Mouse (Mus musculus): ENCODE measurements around the gene Hsf4. TPM values are rescaled to one million over a fixed set of nuclear protein-coding genes. Genes with fewer than 3 reads are reported as not detected.
"Not testable (repeated sequence)": the region's sequence is repeated elsewhere in the genome, so short reads cannot be mapped to it uniquely, and the experiment has no call there.

Hsf4 gene
- not detected in 2 replicates for polyA plus RNA-seq (2014; fragmentation: Nextera tagmentation; extraction: Ambion mirVana)

GRCm38 (mm10) chr8:105269461-105269947, at the start of gene Hsf4:
Hsf4 (plus strand) TSS chr8:105269801.
- peaks cover 98% of the 10 kb centered on the region for H3K27me3 ChIP-seq (ENCODE audit: control insufficient read depth, insufficient read depth, low read length)
- peaks cover 10% of the 10 kb centered on the region; the same call in 1 of the 2 replicates for H3K4me1 ChIP-seq (ENCODE audit: control insufficient read depth, insufficient read depth, low read length)
- H3K36me3 ChIP-seq (ENCODE audit: control insufficient read depth, insufficient read depth, low read length), result no peaks in the 10 kb centered on the region
- peak within 1 kb of the TSS; percentile 41 for H3K4me3 ChIP-seq (ENCODE audit: low read depth, low read length)
- ATAC-seq (ENCODE audit: insufficient read depth, low FRiP score, low TSS enrichment) (no peak; the same call in 1 of the 2 replicates), DNase-seq (ENCODE audit: low spot score) (peak; percentile 41)
- no peak within 1 kb of the TSS for H3K27ac ChIP-seq (ENCODE audit: low read depth, low read length)
- WGBS, result under 1% methylated on average over 42 of the region's 42 CpGs
- peak within 1 kb of the TSS; percentile 2; the same call in 1 of the 2 replicates for H3K9ac ChIP-seq (ENCODE audit: low read length)
- H3K9me3 ChIP-seq (ENCODE audit: control insufficient read depth, low read length), result no peaks in the 10 kb centered on the region; the same call in 1 of the 2 replicates
- H3K4me2 ChIP-seq (ENCODE audit: low read depth), result peak within 1 kb of the TSS; percentile 70

- Histone ChIP-seq H3K9me3 (ENCODE audit: control insufficient read depth, low read length) (no peaks in the 10 kb centered on the region), H3K9ac (ENCODE audit: low read length) (no peak overlapping the region), H3K36me3 (ENCODE audit: control insufficient read depth, insufficient read depth, low read length) (no peaks in the 10 kb centered on the region), H3K4me3 (ENCODE audit: low read depth, low read length) (no peak overlapping the region), H3K27ac (ENCODE audit: low read depth, low read length) (no peak overlapping the region), H3K4me2 (ENCODE audit: low read depth) (no peak overlapping the region; the same call in 1 of the 2 replicates), H3K4me1 (ENCODE audit: control insufficient read depth, insufficient read depth, low read length) (peaks cover 14% of the 10 kb centered on the region), H3K27me3 (ENCODE audit: control insufficient read depth, insufficient read depth, low read length) (no peaks in the 10 kb centered on the region)
- DNase-seq (ENCODE audit: low spot score), result no peak
- ATAC-seq (ENCODE audit: insufficient read depth, low FRiP score, low TSS enrichment), result no peak
- 82% methylated on average over 7 of the region's 7 CpGs for WGBS
Measured at GRCm38 (mm10) chr8:105223850-105224249, 45.8 kb upstream of the Hsf4 start.

GRCm38 (mm10) chr8:105224413-105225271, 45.0 kb upstream of the Hsf4 start, which contains the start of gene D230025D16Rik:
D230025D16Rik (plus strand) TSS chr8:105225145.
- Histone ChIP-seq H3K4me2 (ENCODE audit: low read depth) (peak within 1 kb of the TSS; percentile 68), H3K4me1 (ENCODE audit: control insufficient read depth, insufficient read depth, low read length) (peaks cover 14% of the 10 kb centered on the region), H3K9ac (ENCODE audit: low read length) (peak within 1 kb of the TSS; percentile 88), H3K4me3 (ENCODE audit: low read depth, low read length) (peak within 1 kb of the TSS; percentile 94), H3K27me3 (ENCODE audit: control insufficient read depth, insufficient read depth, low read length) (no peaks in the 10 kb centered on the region), H3K9me3 (ENCODE audit: control insufficient read depth, low read length) (no peaks in the 10 kb centered on the region), H3K36me3 (ENCODE audit: control insufficient read depth, insufficient read depth, low read length) (no peaks in the 10 kb centered on the region), H3K27ac (ENCODE audit: low read depth, low read length) (peak within 1 kb of the TSS; percentile 69)
- ATAC-seq (ENCODE audit: insufficient read depth, low FRiP score, low TSS enrichment) (peak; percentile 94), DNase-seq (ENCODE audit: low spot score) (peak; percentile 97)
- 3% methylated on average over 34 of the region's 34 CpGs for whole genome bisulfite sequencing

- peak overlapping the region; percentile 69 for H3K27ac ChIP-seq (ENCODE audit: low read depth, low read length)
- no peaks in the 10 kb centered on the region for H3K9me3 ChIP-seq (ENCODE audit: control insufficient read depth, low read length)
- H3K4me1 ChIP-seq (ENCODE audit: control insufficient read depth, insufficient read depth, low read length), result peaks cover 14% of the 10 kb centered on the region
- H3K4me3 ChIP-seq (ENCODE audit: low read depth, low read length), result peak overlapping the region; percentile 94
- H3K9ac ChIP-seq (ENCODE audit: low read length), result peak overlapping the region; percentile 88
- no peak; the same call in 1 of the 2 replicates for ATAC-seq (ENCODE audit: insufficient read depth, low FRiP score, low TSS enrichment)
- no peak for DNase-seq (ENCODE audit: low spot score)
- no peaks in the 10 kb centered on the region for H3K36me3 ChIP-seq (ENCODE audit: control insufficient read depth, insufficient read depth, low read length)
- under 1% methylated on average over 27 of the region's 27 CpGs for WGBS
- no peaks in the 10 kb centered on the region for H3K27me3 ChIP-seq (ENCODE audit: control insufficient read depth, insufficient read depth, low read length)
- H3K4me2 ChIP-seq (ENCODE audit: low read depth), result peak overlapping the region; percentile 68
Measured at GRCm38 (mm10) chr8:105225272-105225593, 44.4 kb upstream of the Hsf4 start.

- Histone ChIP-seq H3K9ac (ENCODE audit: low read length) (peak overlapping the region; percentile 88), H3K4me3 (ENCODE audit: low read depth, low read length) (peak overlapping the region; percentile 94), H3K27me3 (ENCODE audit: control insufficient read depth, insufficient read depth, low read length) (no peaks in the 10 kb centered on the region), H3K4me1 (ENCODE audit: control insufficient read depth, insufficient read depth, low read length) (peaks cover 14% of the 10 kb centered on the region), H3K36me3 (ENCODE audit: control insufficient read depth, insufficient read depth, low read length) (no peaks in the 10 kb centered on the region), H3K4me2 (ENCODE audit: low read depth) (peak overlapping the region; percentile 68), H3K9me3 (ENCODE audit: control insufficient read depth, low read length) (no peaks in the 10 kb centered on the region), H3K27ac (ENCODE audit: low read depth, low read length) (no peak overlapping the region)
- DNase-seq (ENCODE audit: low spot score), result no peak
- no peak for ATAC-seq (ENCODE audit: insufficient read depth, low FRiP score, low TSS enrichment)
- 30% methylated on average over 6 of the region's 6 CpGs for WGBS
Measured at GRCm38 (mm10) chr8:105225917-105226316, 43.7 kb upstream of the Hsf4 start.

- Histone ChIP-seq H3K27me3 (ENCODE audit: control insufficient read depth, insufficient read depth, low read length) (no peaks in the 10 kb centered on the region), H3K9me3 (ENCODE audit: control insufficient read depth, low read length) (no peaks in the 10 kb centered on the region), H3K27ac (ENCODE audit: low read depth, low read length) (no peak overlapping the region), H3K4me3 (ENCODE audit: low read depth, low read length) (no peak overlapping the region), H3K4me1 (ENCODE audit: control insufficient read depth, insufficient read depth, low read length) (no peaks in the 10 kb centered on the region), H3K4me2 (ENCODE audit: low read depth) (no peak overlapping the region), H3K9ac (ENCODE audit: low read length) (no peak overlapping the region), H3K36me3 (ENCODE audit: control insufficient read depth, insufficient read depth, low read length) (no peaks in the 10 kb centered on the region; the same call in 1 of the 2 replicates)
- ATAC-seq (ENCODE audit: insufficient read depth, low FRiP score, low TSS enrichment), result no peak
- WGBS, result 86% methylated on average over 12 of the region's 12 CpGs
- DNase-seq (ENCODE audit: low spot score), result no peak
Measured at GRCm38 (mm10) chr8:105231503-105232320, 37.9 kb upstream of the Hsf4 start.

GRCm38 (mm10) chr8:105232321-105232693, 37.3 kb upstream of the Hsf4 start:
- 93% methylated on average over 4 of the region's 4 CpGs for WGBS
- H3K27ac ChIP-seq (ENCODE audit: low read depth, low read length); H3K9me3 ChIP-seq (ENCODE audit: control insufficient read depth, low read length); H3K4me2 ChIP-seq (ENCODE audit: low read depth); H3K27me3 ChIP-seq (ENCODE audit: control insufficient read depth, insufficient read depth, low read length); H3K4me1 ChIP-seq (ENCODE audit: control insufficient read depth, insufficient read depth, low read length); ATAC-seq (ENCODE audit: insufficient read depth, low FRiP score, low TSS enrichment); H3K9ac ChIP-seq (ENCODE audit: low read length); DNase-seq (ENCODE audit: low spot score); H3K4me3 ChIP-seq (ENCODE audit: low read depth, low read length); H3K36me3 ChIP-seq (ENCODE audit: control insufficient read depth, insufficient read depth, low read length): not testable (repeated sequence)

- Histone ChIP-seq H3K27me3 (ENCODE audit: control insufficient read depth, insufficient read depth, low read length) (no peaks in the 10 kb centered on the region), H3K4me1 (ENCODE audit: control insufficient read depth, insufficient read depth, low read length) (no peaks in the 10 kb centered on the region), H3K4me3 (ENCODE audit: low read depth, low read length) (no peak overlapping the region), H3K9me3 (ENCODE audit: control insufficient read depth, low read length) (no peaks in the 10 kb centered on the region), H3K36me3 (ENCODE audit: control insufficient read depth, insufficient read depth, low read length) (no peaks in the 10 kb centered on the region; the same call in 1 of the 2 replicates), H3K9ac (ENCODE audit: low read length) (no peak overlapping the region), H3K4me2 (ENCODE audit: low read depth) (no peak overlapping the region), H3K27ac (ENCODE audit: low read depth, low read length) (no peak overlapping the region)
- no peak for ATAC-seq (ENCODE audit: insufficient read depth, low FRiP score, low TSS enrichment)
- 54% methylated on average over 1 of the region's 1 CpGs for WGBS
- DNase-seq (ENCODE audit: low spot score), result no peak
Measured at GRCm38 (mm10) chr8:105233126-105233935, 36.3 kb upstream of the Hsf4 start.

Data from neural tube, embryonic 11.5 days (tissue).